Mouse (Mus musculus): Measurements from ENCODE around the gene Rab5a.

DNA sequence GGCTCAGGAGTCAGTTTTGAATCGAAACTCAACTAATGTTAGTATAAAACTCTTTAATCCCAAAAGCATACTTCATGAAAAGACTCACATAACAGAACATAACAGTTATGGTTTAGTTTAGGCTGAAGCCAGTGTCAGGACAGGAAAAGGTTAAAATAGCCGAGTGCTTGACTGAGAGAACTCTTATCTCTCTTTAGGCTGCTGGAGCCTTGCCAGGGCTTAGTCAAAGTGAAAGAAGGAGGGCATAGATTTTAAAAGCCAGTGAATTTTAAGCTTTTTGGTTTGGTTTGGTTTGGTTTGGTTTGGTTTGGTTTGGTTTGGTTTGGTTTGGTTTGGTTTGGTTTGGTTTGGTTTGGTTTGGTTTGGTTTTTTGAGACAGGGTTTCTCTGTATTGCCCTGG, 53.4 kb downstream of the Rab5a start:
- TF ChIP-seq CTCF (IDR thresholded peaks at IDR 0.05; ENCODE audit: low read depth), result no peak
- no peak for TF ChIP-seq EP300 (IDR thresholded peaks at IDR 0.05; ENCODE audit: low read depth)
